Mouse (Mus musculus): ENCODE data around the gene Nf1.

DNA sequence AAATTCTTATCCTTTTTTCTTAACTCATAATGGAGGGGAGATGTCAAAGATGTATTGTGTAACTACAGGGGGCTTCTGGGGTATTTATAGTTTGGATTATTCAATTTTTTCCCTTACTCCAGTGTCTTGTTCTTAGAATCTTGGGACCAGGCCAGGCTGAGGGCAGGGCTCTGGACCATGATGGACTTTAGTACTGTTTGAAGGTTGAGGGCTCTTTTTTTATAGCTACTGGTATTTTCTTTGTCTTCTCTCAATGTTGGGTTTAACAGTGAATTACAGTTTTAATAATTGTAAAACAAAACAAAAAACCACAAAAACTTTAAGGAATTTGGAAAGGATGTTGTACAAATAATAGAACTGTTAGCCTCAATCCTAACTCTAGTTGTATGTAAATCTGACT is 113.5 kb downstream of the Nf1 start:
- TF ChIP-seq CTCF (IDR thresholded peaks at IDR 0.05; ENCODE audit: low read depth, low read length) (no peak), POLR2AphosphoS5 (IDR thresholded peaks at IDR 0.05; ENCODE audit: insufficient replicate concordance, low read depth, low read length) (no peak), GATA2 (IDR thresholded peaks at IDR 0.05; ENCODE audit: borderline replicate concordance, low read depth, low read length) (no peak)

Data from G1E (cell line).